11 mouse cellular contexts compared by ENCODE assay signal in the genomic region with DNA sequence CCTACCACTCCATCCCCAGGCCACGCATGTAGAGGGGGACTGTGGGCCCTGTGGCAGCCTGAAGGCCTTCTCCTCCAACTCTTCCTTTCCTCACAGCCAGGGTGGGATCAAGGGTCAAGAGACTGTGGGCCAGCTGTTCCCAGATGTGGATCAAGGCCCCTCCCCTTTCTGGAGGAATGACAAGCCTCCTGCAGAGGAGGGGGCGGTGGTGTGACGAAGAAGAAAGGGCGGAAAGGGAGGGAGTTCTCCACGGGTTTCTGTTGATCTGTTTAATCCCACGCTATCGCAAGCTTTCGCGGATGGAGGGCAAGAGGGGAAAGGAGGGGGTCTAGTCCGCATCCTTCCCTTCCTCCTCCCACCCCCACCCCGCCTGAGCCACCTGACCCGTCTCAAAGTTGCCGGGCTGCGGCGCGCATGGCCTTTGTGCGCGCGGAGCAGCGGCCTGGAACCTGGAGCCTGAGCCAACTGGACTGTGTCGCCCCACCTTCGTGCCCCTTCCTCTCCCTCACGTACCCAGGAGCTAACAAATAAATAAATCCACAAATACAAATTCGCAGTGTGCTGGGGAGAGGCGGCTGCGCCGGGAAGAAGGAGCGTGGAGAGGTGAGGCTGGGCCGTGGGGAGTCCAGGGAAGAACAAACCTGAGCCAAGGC. TPM values are rescaled to one million over a fixed set of nuclear protein-coding genes. Genes with fewer than 3 reads are reported as not detected.
DNase-seq lines count a peak whose midpoint lies in the region; ATAC-seq and TF ChIP-seq lines count a peak whose summit lies in the region.
"Had no signal": no experiment of that assay in that cellular context is flagged by ENCODE, and none has a peak within 500 bp of the region (broad histone marks: within the 10 kb centered on the region; RNA-seq: fewer than 3 reads in every experiment).

No protein-coding gene starts in this region.

- H3K4me2 ChIP-seq in intestine, embryonic 15.5 days (replicated peaks): peak overlapping the region; percentile 19
- no peak overlapping the region for H3K4me2 ChIP-seq in intestine, postnatal 0 days (replicated peaks; ENCODE audit: low read depth)
- H3K4me2 ChIP-seq in forebrain, embryonic 15.5 days (replicated peaks): peak overlapping the region; percentile 58
- H3K4me2 ChIP-seq in midbrain, postnatal 0 days (ENCODE audit: low read depth, low read length, poor library complexity, severe bottlenecking): peak overlapping the region; percentile 83
- H3K4me2 ChIP-seq: liver, embryonic 13.5 days had no signal

- no peak overlapping the region for H3K4me3 ChIP-seq in intestine, embryonic 15.5 days (replicated peaks)
- H3K4me3 ChIP-seq in intestine, postnatal 0 days (ENCODE audit: low read depth, low read length): no peak overlapping the region
- peak overlapping the region; percentile 75 for H3K4me3 ChIP-seq in forebrain, embryonic 15.5 days
- peak overlapping the region; percentile 79 for H3K4me3 ChIP-seq in midbrain, postnatal 0 days (ENCODE audit: low read depth, low read length)
- H3K4me3 ChIP-seq: liver, embryonic 13.5 days had no signal

- no peaks in the 10 kb centered on the region for H3K9me3 ChIP-seq in intestine, embryonic 15.5 days
- no peaks in the 10 kb centered on the region for H3K9me3 ChIP-seq in intestine, postnatal 0 days (ENCODE audit: control insufficient read depth)
- H3K9me3 ChIP-seq in forebrain, embryonic 15.5 days: no peaks in the 10 kb centered on the region
- no peaks in the 10 kb centered on the region for H3K9me3 ChIP-seq in midbrain, postnatal 0 days (ENCODE audit: low read length)
- H3K9me3 ChIP-seq: liver, embryonic 13.5 days had no signal

- TF ChIP-seq CTCF in intestine, postnatal 0 days (IDR thresholded peaks at IDR 0.05; ENCODE audit: low read depth): no peak
- TF ChIP-seq CTCF in brain, embryonic 14.5 days (IDR thresholded peaks at IDR 0.05; ENCODE audit: borderline replicate concordance, extremely low read depth, insufficient read depth, insufficient read length): no peak
- no peak; the same call in 1 of the 2 replicates for TF ChIP-seq CTCF in midbrain, postnatal 0 days (IDR thresholded peaks at IDR 0.05)

- no peaks in the 10 kb centered on the region for H3K36me3 ChIP-seq in intestine, embryonic 15.5 days
- H3K36me3 ChIP-seq in intestine, postnatal 0 days (ENCODE audit: control insufficient read depth, insufficient read depth): no peaks in the 10 kb centered on the region
- no peaks in the 10 kb centered on the region for H3K36me3 ChIP-seq in forebrain, embryonic 15.5 days
- no peaks in the 10 kb centered on the region; the same call in 1 of the 2 replicates for H3K36me3 ChIP-seq in midbrain, postnatal 0 days (ENCODE audit: insufficient read depth, low read length)
- H3K36me3 ChIP-seq: G1E; liver, embryonic 13.5 days had no signal

- DNase-seq in brain, embryonic 14.5 days (ENCODE audit: low read depth): peak; percentile 79
- peak; percentile 51 for DNase-seq in midbrain, postnatal 0 days (ENCODE audit: low spot score)
- DNase-seq in yolk sac, embryonic 10.5 days (ENCODE audit: low spot score): no peak
- no peak for DNase-seq in gastrocnemius, postnatal 14 days
- DNase-seq: liver, embryonic 13.5 days had no signal

- 2% methylated on average over 29 of the region's 29 CpGs for WGBS in intestine, embryonic 15.5 days
- 1% methylated on average over 28 of the region's 29 CpGs for WGBS in intestine, postnatal 0 days
- 2% methylated on average over 29 of the region's 29 CpGs for WGBS in forebrain, embryonic 15.5 days
- 3% methylated on average over 26 of the region's 29 CpGs for WGBS in midbrain, postnatal 0 days

- peaks cover 31% of the 10 kb centered on the region for H3K4me1 ChIP-seq in intestine, embryonic 15.5 days (replicated peaks)
- H3K4me1 ChIP-seq in intestine, postnatal 0 days (replicated peaks; ENCODE audit: control insufficient read depth, insufficient read depth, low read length): 0 out of 2 replicates have a peak, but pooled peaks cover 3% of the 10 kb centered on the region
- H3K4me1 ChIP-seq in forebrain, embryonic 15.5 days: peaks cover 54% of the 10 kb centered on the region
- H3K4me1 ChIP-seq in midbrain, postnatal 0 days (ENCODE audit: insufficient read depth, low read length): peaks cover 22% of the 10 kb centered on the region

- no peak overlapping the region for H3K9ac ChIP-seq in intestine, embryonic 15.5 days
- H3K9ac ChIP-seq in intestine, postnatal 0 days (ENCODE audit: low read depth, low read length): no peak overlapping the region
- H3K9ac ChIP-seq in forebrain, embryonic 15.5 days (replicated peaks): peak overlapping the region; percentile 93
- peak overlapping the region; percentile 98 for H3K9ac ChIP-seq in midbrain, postnatal 0 days (replicated peaks; ENCODE audit: low read length, poor library complexity, severe bottlenecking)
- H3K9ac ChIP-seq: liver, embryonic 13.5 days had no signal

- TF ChIP-seq POLR2A in brain, embryonic 14.5 days (IDR thresholded peaks at IDR 0.05; ENCODE audit: borderline replicate concordance, extremely low read depth, insufficient read depth, insufficient read length, poor library complexity, severe bottlenecking): no peak

- peaks cover 96% of the 10 kb centered on the region for H3K27me3 ChIP-seq in intestine, embryonic 15.5 days (replicated peaks)
- peaks cover 74% of the 10 kb centered on the region for H3K27me3 ChIP-seq in intestine, postnatal 0 days (replicated peaks; ENCODE audit: control insufficient read depth, insufficient read depth, low read length)
- H3K27me3 ChIP-seq in forebrain, embryonic 15.5 days: peaks cover 16% of the 10 kb centered on the region
- H3K27me3 ChIP-seq in midbrain, postnatal 0 days (ENCODE audit: insufficient read depth, low read length): no peaks in the 10 kb centered on the region

- intact Hi-C loops in gastrocnemius, postnatal 14 days (cut with DNase I; ENCODE audit: low total_unique reads): no loop called here

- no peak for ATAC-seq in intestine, embryonic 15.5 days
- ATAC-seq in intestine, postnatal 0 days: no peak
- no peak for ATAC-seq in forebrain, embryonic 15.5 days (replicated peaks)
- peak; percentile 10; the same call in 1 of the 2 replicates for ATAC-seq in midbrain, postnatal 0 days (ENCODE audit: low FRiP score)
- ATAC-seq in CD4-positive, CD25-positive, alpha-beta regulatory T cell, adult 4 months: no peak

- H3K27ac ChIP-seq in intestine, embryonic 15.5 days: no peak overlapping the region
- H3K27ac ChIP-seq in intestine, postnatal 0 days (ENCODE audit: low read depth, low read length): no peak overlapping the region
- H3K27ac ChIP-seq in forebrain, embryonic 15.5 days (replicated peaks): peak overlapping the region; percentile 98
- peak overlapping the region; percentile 99 for H3K27ac ChIP-seq in midbrain, postnatal 0 days (ENCODE audit: low read depth, low read length)
- H3K27ac ChIP-seq: liver, embryonic 13.5 days had no signal

RNA-seq across cellular contexts. Expression of a gene that starts 30.2 kb away (rescaled TPM):
- polyA plus RNA-seq in intestine, embryonic 15.5 days (2015; fragmentation: Nextera tagmentation; extraction: Ambion mirVana): 46.9 and 49.3 TPM in 2 replicates
- 24.2 and 26.8 TPM in 2 replicates for polyA plus RNA-seq in intestine, postnatal 0 days (2015; fragmentation: Nextera tagmentation; extraction: Ambion mirVana)
- 67.0 and 68.5 TPM in 2 replicates for polyA plus RNA-seq in brain, embryonic 14.5 days (2012; rRNA removed)
- polyA plus RNA-seq in forebrain, embryonic 15.5 days (2015; fragmentation: Nextera tagmentation; extraction: Ambion mirVana): 50.2 and 52.8 TPM in 2 replicates
- total RNA-seq in midbrain, postnatal 0 days (2014; rRNA removed): 32.2 and 38.9 TPM in 2 replicates
- 50.1 and 56.6 TPM in 2 replicates for polyA plus RNA-seq in midbrain, postnatal 0 days (2015; fragmentation: Nextera tagmentation; extraction: Ambion mirVana)
- polyA plus RNA-seq in CD4-positive, CD25-positive, alpha-beta regulatory T cell, adult 4 months (2017; shearing (Covaris generic)): 1 to 10 TPM; 7.5 to 9.2 TPM
- 10 to 100 TPM; 29.5 to 30.3 TPM for total RNA-seq in gastrocnemius, postnatal 14 days (2021)

RNA-seq across cellular contexts. Expression of a gene that starts 38.3 kb away (rescaled TPM):
- polyA plus RNA-seq in intestine, embryonic 15.5 days (2015; fragmentation: Nextera tagmentation; extraction: Ambion mirVana): not detected in 2 replicates
- not detected in 2 replicates for polyA plus RNA-seq in intestine, postnatal 0 days (2015; fragmentation: Nextera tagmentation; extraction: Ambion mirVana)
- polyA plus RNA-seq in brain, embryonic 14.5 days (2012; rRNA removed): 0.14 and 0.26 TPM in 2 replicates
- polyA plus RNA-seq in forebrain, embryonic 15.5 days (2015; fragmentation: Nextera tagmentation; extraction: Ambion mirVana): 0.11 and 0.14 TPM in 2 replicates
- not detected in 2 replicates for total RNA-seq in midbrain, postnatal 0 days (2014; rRNA removed)
- 0.10 and 0.28 TPM in 2 replicates for polyA plus RNA-seq in midbrain, postnatal 0 days (2015; fragmentation: Nextera tagmentation; extraction: Ambion mirVana)
- not detected for polyA plus RNA-seq in CD4-positive, CD25-positive, alpha-beta regulatory T cell, adult 4 months (2017; shearing (Covaris generic))
- total RNA-seq in gastrocnemius, postnatal 14 days (2021): not detected
- total RNA-seq: common myeloid progenitor, adult 5-6 weeks; G1E had no signal
- polyA plus RNA-seq: G1E; liver, embryonic 13.5 days had no signal

Comparison
In these comparisons a context has a peak if more than half of its experiments do, and no peak if none do; other contexts are left out.
1. H3K27ac ChIP-seq: peak in forebrain, embryonic 15.5 days (single experiment) and midbrain, postnatal 0 days (single experiment); none in intestine, embryonic 15.5 days (single experiment) and intestine, postnatal 0 days (single experiment).
2. H3K4me3 ChIP-seq: peak in forebrain, embryonic 15.5 days (single experiment) and midbrain, postnatal 0 days (single experiment); none in intestine, embryonic 15.5 days (single experiment) and intestine, postnatal 0 days (single experiment).
3. H3K9ac ChIP-seq: peak in forebrain, embryonic 15.5 days (single experiment) and midbrain, postnatal 0 days (single experiment); none in intestine, embryonic 15.5 days (single experiment) and intestine, postnatal 0 days (single experiment).
4. DNase-seq: peak in brain, embryonic 14.5 days (single experiment) and midbrain, postnatal 0 days (single experiment); none in yolk sac, embryonic 10.5 days (single experiment) and gastrocnemius, postnatal 14 days (single experiment).